Mouse (Mus musculus): ENCODE measurements around the gene Glp2r. TPM values are rescaled to one million over a fixed set of nuclear protein-coding genes. Genes with fewer than 3 reads are reported as not detected.

The Glp2r gene
- polyA plus RNA-seq (2015; fragmentation: Nextera tagmentation; extraction: Ambion mirVana) = 0.31 and 0.36 TPM in 2 replicates

DNA sequence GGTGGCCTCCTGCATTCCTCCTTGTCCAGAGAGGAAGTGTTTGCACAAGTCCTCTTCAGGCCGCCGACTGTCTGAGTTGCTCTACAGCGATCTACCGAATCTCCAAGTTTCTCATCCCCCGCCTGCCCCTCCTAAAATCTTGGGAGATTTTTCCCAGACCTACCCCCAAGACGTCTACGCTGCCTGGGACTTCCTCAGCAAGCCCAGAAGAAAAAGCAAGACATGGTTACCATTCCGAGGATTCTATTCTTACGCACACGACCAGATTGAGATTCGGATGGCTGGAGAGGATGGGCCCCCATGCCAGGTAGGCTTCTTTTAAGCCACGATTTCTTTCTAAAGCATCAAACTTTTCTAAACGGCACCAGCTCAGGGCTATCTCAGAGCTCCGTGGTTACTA is at the start of gene Glp2r:
Gene Glp2r, minus strand, starts transcription at position 101 of the 400 bp plus-strand sequence.
- no peak within 1 kb of the TSS for H3K4me2 ChIP-seq
- no peak within 1 kb of the TSS for H3K27ac ChIP-seq (replicated peaks)
- 58% methylated on average over 14 of the region's 14 CpGs for WGBS (ENCODE audit: insufficient replicate concordance)
- H3K9me3 ChIP-seq (replicated peaks) = no peaks in the 10 kb centered on the region
- no peak within 1 kb of the TSS for H3K4me3 ChIP-seq (replicated peaks)
- H3K9ac ChIP-seq = no peak within 1 kb of the TSS
- no peaks in the 10 kb centered on the region; the same call in 1 of the 2 replicates for H3K27me3 ChIP-seq
- no peaks in the 10 kb centered on the region for H3K36me3 ChIP-seq (replicated peaks)
- ATAC-seq (ENCODE audit: insufficient read depth) = no peak
- H3K4me1 ChIP-seq (replicated peaks) = no peaks in the 10 kb centered on the region

DNA sequence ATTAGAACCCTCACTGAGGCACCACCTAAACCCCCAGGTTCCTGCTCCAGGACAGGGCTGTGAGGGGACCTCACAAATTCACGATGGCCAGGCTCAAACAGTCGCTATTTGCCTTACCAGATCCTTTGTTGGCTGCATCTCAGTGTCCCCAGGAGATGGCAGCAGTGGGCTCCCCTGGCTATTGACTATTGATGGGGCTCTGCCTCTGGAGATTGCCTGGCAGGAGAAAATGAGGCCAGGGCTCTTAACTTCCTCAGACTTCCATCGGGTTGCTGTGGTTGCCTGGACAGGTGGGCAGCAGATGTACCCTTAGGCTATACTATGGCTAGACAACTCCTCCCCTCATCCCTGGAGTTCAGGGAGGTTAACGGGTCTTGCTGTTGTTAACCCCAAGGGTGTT is 49.3 kb upstream of the Glp2r start:
- H3K9me3 ChIP-seq (replicated peaks) = no peaks in the 10 kb centered on the region
- no peak overlapping the region for H3K4me3 ChIP-seq (replicated peaks)
- 11% methylated on average over 4 of the region's 4 CpGs for WGBS (ENCODE audit: insufficient replicate concordance)
- no peak overlapping the region for H3K27ac ChIP-seq (replicated peaks)
- H3K36me3 ChIP-seq (replicated peaks) = no peaks in the 10 kb centered on the region
- H3K4me2 ChIP-seq = no peak overlapping the region
- ATAC-seq (ENCODE audit: insufficient read depth) = no peak
- H3K9ac ChIP-seq = no peak overlapping the region
- no peaks in the 10 kb centered on the region for H3K27me3 ChIP-seq
- no peaks in the 10 kb centered on the region for H3K4me1 ChIP-seq (replicated peaks)

DNA sequence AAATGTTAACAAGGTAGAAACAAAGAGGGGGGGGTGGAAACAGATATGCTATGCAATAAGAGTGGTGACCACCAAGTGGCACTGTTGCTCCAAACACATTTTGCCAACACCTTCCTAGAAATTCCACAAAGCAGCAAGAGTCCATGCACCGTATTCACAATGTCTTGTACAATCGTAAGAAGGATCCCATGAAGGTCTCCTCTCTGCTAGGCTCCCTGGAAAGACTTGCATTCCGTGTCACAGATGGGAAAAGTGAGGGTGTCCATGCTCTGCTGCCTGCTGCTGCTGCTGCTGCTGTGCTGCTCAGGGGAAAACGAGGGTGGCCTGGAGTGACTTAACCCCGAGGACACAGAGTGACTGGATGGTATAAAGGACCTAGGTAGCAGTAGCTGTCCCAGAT is 48.7 kb upstream of the Glp2r start:
- Histone ChIP-seq H3K4me1 (replicated peaks) (no peaks in the 10 kb centered on the region), H3K9me3 (replicated peaks) (no peaks in the 10 kb centered on the region), H3K4me3 (replicated peaks) (no peak overlapping the region), H3K27me3 (no peaks in the 10 kb centered on the region), H3K4me2 (no peak overlapping the region), H3K9ac (no peak overlapping the region), H3K36me3 (replicated peaks) (no peaks in the 10 kb centered on the region), H3K27ac (replicated peaks) (no peak overlapping the region)
- 9% methylated on average over 5 of the region's 5 CpGs for WGBS (ENCODE audit: insufficient replicate concordance)
- no peak for ATAC-seq (ENCODE audit: insufficient read depth)

DNA sequence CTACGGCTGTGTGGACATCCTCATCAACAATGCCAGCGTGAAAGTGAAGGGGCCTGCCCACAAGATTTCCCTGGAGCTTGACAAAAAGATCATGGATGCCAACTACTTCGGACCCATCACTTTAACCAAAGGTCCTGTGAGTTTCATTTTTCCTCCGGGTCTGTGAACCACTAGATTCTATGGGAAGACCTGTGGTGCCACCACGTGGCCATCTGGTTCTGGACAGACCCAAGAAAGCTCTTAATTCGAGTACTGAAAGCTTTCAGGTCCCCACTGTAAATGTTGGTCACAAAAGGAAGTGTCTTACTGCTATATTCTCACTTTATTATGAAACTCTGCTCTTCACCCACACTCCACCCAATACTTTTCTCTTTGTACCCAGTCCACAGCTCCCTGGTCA is 40.6 kb upstream of the Glp2r start:
- WGBS (ENCODE audit: insufficient replicate concordance) = 48% methylated on average over 6 of the region's 6 CpGs
- H3K27ac ChIP-seq (replicated peaks) = no peak overlapping the region
- no peaks in the 10 kb centered on the region for H3K36me3 ChIP-seq (replicated peaks)
- no peaks in the 10 kb centered on the region for H3K27me3 ChIP-seq
- ATAC-seq (ENCODE audit: insufficient read depth) = no peak
- H3K4me1 ChIP-seq (replicated peaks) = no peaks in the 10 kb centered on the region
- no peak overlapping the region for H3K9ac ChIP-seq
- no peak overlapping the region for H3K4me2 ChIP-seq
- H3K9me3 ChIP-seq (replicated peaks) = no peaks in the 10 kb centered on the region
- H3K4me3 ChIP-seq (replicated peaks) = no peak overlapping the region

DNA sequence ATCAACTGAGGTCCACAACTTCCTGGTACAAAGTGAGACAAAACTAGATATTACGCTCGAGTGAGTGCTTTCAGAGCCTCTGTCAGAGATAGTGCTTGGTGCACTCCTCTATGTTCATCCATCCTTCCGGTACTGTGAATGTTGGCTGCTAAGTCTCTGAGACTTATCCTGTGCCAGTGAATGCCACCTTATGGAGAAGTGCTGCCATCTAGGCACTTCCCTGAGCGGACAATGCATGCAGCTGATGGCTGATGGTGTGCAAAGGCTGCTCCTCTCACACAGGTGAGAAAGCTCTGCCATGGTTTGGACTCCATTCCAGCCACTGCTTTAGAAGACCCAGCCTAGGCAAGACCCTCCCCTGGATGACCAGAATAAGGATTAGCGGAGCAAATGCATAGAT is 37.1 kb upstream of the Glp2r start:
- WGBS (ENCODE audit: insufficient replicate concordance) = 49% methylated on average over 5 of the region's 5 CpGs
- H3K4me3 ChIP-seq (replicated peaks) = no peak overlapping the region

DNA sequence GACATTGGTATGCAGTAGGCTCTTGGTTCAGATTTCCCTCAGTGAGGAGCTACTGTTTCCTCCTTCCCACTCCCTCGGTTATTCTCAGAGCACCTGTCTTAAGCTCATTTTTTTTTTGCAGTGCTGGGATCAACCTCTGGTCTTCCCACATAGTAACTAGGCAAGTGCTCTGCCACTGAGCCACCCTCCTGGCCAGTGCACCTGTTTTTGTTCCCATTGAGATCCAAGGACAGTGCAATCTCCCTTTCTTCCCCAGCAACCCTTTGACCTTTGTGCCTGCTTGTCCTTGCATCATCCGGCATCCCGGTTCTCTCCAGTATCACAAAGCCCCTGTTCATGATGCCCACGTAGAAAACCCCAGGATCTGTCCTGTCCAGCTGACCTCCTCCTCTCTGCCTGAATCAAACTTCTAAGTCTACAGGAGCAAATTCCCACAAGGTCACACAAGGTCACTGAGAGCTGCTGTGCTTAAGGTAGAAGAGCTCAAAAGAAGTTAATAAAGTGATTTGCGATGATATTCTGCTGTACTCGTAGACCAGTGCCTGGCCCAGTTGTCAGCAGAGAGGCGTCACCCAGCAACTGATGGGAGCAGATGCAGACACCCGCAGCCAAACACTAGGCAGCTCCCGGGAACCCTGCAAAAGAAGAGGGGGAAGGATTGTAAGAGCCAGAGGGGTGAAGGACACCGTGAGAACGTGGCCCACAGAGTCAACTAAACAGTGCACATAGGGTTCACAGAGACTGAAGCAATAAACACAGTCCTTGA is 36.1 kb upstream of the Glp2r start:
- WGBS (ENCODE audit: insufficient replicate concordance) = 60% methylated on average over 11 of the region's 11 CpGs
- H3K9ac ChIP-seq = no peak overlapping the region
- H3K4me1 ChIP-seq (replicated peaks) = no peaks in the 10 kb centered on the region
- H3K27me3 ChIP-seq = no peaks in the 10 kb centered on the region
- H3K27ac ChIP-seq (replicated peaks) = no peak overlapping the region
- no peak for ATAC-seq (ENCODE audit: insufficient read depth)
- H3K9me3 ChIP-seq (replicated peaks) = no peaks in the 10 kb centered on the region
- no peak overlapping the region for H3K4me2 ChIP-seq
- no peak overlapping the region for H3K4me3 ChIP-seq (replicated peaks)
- H3K36me3 ChIP-seq (replicated peaks) = no peaks in the 10 kb centered on the region

More for the DNA sequence above, 37.1 kb upstream of the Glp2r start:
- Histone ChIP-seq H3K36me3 (replicated peaks) (no peaks in the 10 kb centered on the region), H3K9ac (no peak overlapping the region), H3K27ac (replicated peaks) (no peak overlapping the region), H3K9me3 (replicated peaks) (no peaks in the 10 kb centered on the region), H3K4me1 (replicated peaks) (no peaks in the 10 kb centered on the region), H3K27me3 (no peaks in the 10 kb centered on the region), H3K4me2 (no peak overlapping the region)
- no peak for ATAC-seq (ENCODE audit: insufficient read depth)

DNA sequence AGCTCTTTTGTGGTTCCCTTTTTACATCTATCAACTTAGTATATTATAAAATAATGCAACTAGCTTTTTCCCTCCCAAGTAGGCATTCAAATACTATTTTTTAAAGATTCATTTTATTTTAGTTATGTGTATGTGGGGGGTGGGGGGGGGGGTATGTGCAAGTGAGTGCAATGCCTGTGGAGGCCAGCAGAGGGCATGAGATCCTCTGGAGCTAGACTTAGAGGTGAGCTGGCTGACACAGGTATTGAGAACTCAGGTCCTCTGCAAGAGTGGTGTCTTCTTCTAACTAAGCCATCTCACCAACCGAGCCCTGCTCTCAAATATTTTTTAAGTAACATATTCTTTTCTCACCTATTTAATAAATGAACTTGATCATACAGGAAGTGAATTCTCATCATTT is 34.6 kb upstream of the Glp2r start:
- Histone ChIP-seq H3K27ac (replicated peaks) (no peak overlapping the region), H3K4me2 (no peak overlapping the region), H3K36me3 (replicated peaks) (no peaks in the 10 kb centered on the region), H3K9me3 (replicated peaks) (no peaks in the 10 kb centered on the region), H3K4me3 (replicated peaks) (no peak overlapping the region), H3K9ac (no peak overlapping the region), H3K27me3 (no peaks in the 10 kb centered on the region), H3K4me1 (replicated peaks) (no peaks in the 10 kb centered on the region)
- 61% methylated on average over 1 of the region's 1 CpGs for WGBS (ENCODE audit: insufficient replicate concordance)
- no peak for ATAC-seq (ENCODE audit: insufficient read depth)

DNA sequence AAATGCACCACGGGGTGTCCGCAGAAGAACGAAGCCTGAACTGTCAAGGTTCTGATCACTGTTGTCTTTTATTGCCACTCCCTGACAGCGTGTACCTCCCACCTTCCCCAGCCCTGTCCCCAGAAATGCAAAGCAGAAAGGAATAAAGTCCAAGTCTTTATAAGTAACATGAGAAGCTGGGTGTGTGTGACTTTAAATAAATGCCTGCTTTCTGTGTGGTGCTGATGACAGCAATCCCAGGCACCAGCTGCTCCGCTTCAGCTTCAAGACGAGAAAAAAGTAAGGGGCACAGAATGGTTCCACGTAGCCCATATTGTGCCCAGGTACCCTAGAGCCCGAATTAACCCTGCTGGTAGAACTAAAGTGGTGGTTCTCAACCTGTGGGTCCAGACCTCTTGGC is 30.2 kb upstream of the Glp2r start:
- no peak for ATAC-seq (ENCODE audit: insufficient read depth)
- WGBS (ENCODE audit: insufficient replicate concordance) = 63% methylated on average over 8 of the region's 8 CpGs
- Histone ChIP-seq H3K27me3 (no peaks in the 10 kb centered on the region), H3K27ac (replicated peaks) (no peak overlapping the region), H3K4me1 (replicated peaks) (no peaks in the 10 kb centered on the region), H3K9ac (no peak overlapping the region), H3K4me3 (replicated peaks) (no peak overlapping the region), H3K4me2 (no peak overlapping the region), H3K9me3 (replicated peaks) (no peaks in the 10 kb centered on the region), H3K36me3 (replicated peaks) (no peaks in the 10 kb centered on the region)

DNA sequence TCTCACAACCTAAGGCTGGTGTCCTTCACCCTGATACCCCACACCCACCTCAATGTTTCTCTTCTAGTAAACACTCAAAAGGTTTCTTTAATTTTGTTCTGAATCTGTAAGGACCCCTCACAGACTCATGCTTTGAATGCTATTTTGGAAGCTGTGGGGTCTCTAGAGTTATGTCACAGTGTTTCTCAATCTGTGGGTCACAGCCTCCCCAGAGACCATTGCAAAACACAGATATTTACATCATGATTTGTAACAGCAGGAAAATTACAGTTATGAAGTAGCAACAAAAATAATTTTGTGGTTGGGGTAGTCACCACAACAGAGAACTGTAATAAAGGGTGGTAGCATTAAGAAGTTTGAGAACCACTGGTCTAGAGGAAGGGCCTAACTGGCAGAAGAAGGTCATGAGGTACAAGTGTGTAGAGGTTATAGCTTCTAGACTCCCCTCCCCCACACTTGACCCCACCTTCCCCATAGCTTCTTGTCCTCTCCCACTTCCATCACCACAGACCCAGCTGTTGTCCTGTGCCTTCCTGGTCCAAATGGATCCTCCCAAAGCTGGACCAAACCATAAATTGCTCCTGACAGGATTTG is 29.3 kb upstream of the Glp2r start:
- no peak overlapping the region for H3K4me2 ChIP-seq
- H3K4me3 ChIP-seq (replicated peaks) = no peak overlapping the region
- no peak overlapping the region for H3K27ac ChIP-seq (replicated peaks)
- no peaks in the 10 kb centered on the region for H3K4me1 ChIP-seq (replicated peaks)
- H3K9ac ChIP-seq = no peak overlapping the region
- no peaks in the 10 kb centered on the region for H3K36me3 ChIP-seq (replicated peaks)
- no peaks in the 10 kb centered on the region for H3K27me3 ChIP-seq
- H3K9me3 ChIP-seq (replicated peaks) = no peaks in the 10 kb centered on the region
- ATAC-seq (ENCODE audit: insufficient read depth) = no peak

DNA sequence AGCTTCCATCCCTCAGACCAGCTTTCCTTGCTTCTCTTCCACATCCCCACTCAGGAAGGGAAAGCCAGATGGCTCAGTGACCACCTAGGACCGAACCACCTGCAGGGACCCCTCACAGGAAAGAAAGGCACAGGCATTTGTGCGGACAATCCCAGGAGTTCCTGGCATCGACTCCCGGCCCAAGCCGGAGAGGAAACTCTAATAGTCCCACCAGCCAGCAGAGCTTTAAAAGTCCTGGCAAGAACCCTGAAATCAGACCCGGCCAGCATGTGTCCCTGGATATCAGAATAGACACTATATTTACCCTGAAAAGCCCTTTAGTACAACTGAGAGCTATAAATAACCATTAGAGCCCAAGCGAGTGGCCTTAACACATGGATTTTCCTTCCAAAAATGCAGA is 27.0 kb upstream of the Glp2r start, which contains the start of gene Dhrs7c:
Gene Dhrs7c, plus strand, starts transcription at position 257 of the 400 bp plus-strand sequence.
- no peaks in the 10 kb centered on the region for H3K4me1 ChIP-seq (replicated peaks)
- H3K27me3 ChIP-seq = no peaks in the 10 kb centered on the region
- H3K9me3 ChIP-seq (replicated peaks) = no peaks in the 10 kb centered on the region
- no peak within 1 kb of the TSS for H3K9ac ChIP-seq
- no peak for ATAC-seq (ENCODE audit: insufficient read depth)
- 69% methylated on average over 7 of the region's 7 CpGs for WGBS (ENCODE audit: insufficient replicate concordance)
- H3K27ac ChIP-seq (replicated peaks) = no peak within 1 kb of the TSS
- no peaks in the 10 kb centered on the region for H3K36me3 ChIP-seq (replicated peaks)
- H3K4me3 ChIP-seq (replicated peaks) = no peak within 1 kb of the TSS
- H3K4me2 ChIP-seq = no peak within 1 kb of the TSS

DNA sequence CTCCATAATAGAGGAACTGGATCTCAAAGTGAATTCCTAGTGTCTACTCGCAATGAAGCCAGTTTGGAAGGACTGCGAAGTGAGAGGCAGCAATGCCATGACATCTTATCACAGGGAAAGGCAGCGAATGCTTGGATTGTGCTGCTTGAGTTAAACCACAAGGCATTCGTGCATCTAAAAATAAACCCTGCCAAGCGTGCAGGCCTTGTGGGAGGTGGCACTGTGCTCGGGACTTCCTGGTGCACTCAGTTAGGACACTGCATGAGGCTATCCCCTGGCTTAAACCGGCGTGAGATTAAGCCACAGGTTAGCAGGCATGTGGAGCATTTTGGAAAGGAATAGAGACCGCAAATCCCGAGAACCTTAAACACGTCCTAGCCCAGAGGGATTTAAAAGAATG is 19.2 kb upstream of the Glp2r start:
- Histone ChIP-seq H3K36me3 (replicated peaks) (no peaks in the 10 kb centered on the region), H3K4me3 (replicated peaks) (no peak overlapping the region), H3K4me2 (no peak overlapping the region), H3K9ac (no peak overlapping the region), H3K4me1 (replicated peaks) (no peaks in the 10 kb centered on the region), H3K27ac (replicated peaks) (no peak overlapping the region), H3K27me3 (no peaks in the 10 kb centered on the region), H3K9me3 (replicated peaks) (no peaks in the 10 kb centered on the region)
- 35% methylated on average over 11 of the region's 11 CpGs for whole genome bisulfite sequencing (ENCODE audit: insufficient replicate concordance)
- ATAC-seq (ENCODE audit: insufficient read depth) = no peak

DNA sequence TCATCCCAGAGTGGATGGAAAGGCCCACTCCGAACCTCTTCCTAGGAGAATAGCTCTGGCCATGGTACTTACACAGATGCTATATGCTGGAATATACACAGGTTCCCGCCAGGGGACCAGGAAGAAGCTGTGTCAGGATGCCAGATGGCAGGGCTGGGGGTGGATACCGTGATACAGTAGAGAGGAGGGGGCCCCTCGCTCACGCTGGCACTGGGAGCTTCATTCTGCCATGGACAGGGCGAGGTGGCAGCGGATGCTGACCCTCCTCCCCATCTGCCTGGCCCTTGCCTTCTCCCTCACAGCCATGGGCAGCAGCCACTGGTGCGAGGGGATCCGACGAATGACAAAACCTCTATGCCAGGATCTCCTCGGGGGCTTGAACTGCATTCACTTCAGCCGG is 3.4 kb upstream of the Glp2r start, which contains the start of gene Gsg1l2:
Gene Gsg1l2, plus strand, starts transcription at position 230 of the 400 bp plus-strand sequence.
- H3K4me3 ChIP-seq (replicated peaks) = no peak within 1 kb of the TSS
- 68% methylated on average over 12 of the region's 12 CpGs for WGBS (ENCODE audit: insufficient replicate concordance)
- no peaks in the 10 kb centered on the region for H3K4me1 ChIP-seq (replicated peaks)
- H3K4me2 ChIP-seq = no peak within 1 kb of the TSS
- no peak within 1 kb of the TSS for H3K27ac ChIP-seq (replicated peaks)
- no peaks in the 10 kb centered on the region for H3K36me3 ChIP-seq (replicated peaks)
- ATAC-seq (ENCODE audit: insufficient read depth) = no peak
- H3K9ac ChIP-seq = no peak within 1 kb of the TSS
- no peaks in the 10 kb centered on the region for H3K27me3 ChIP-seq
- H3K9me3 ChIP-seq (replicated peaks) = no peaks in the 10 kb centered on the region

Data from liver, embryonic 15.5 days (tissue).